Mouse (Mus musculus) limb, embryonic 12.5 days (tissue): ENCODE results near the gene Gm49318. TPM values are rescaled to one million over a fixed set of nuclear protein-coding genes. Genes with fewer than 3 reads are reported as not detected.

ENCODE experiments used
- ATAC-seq: fragments of 200-750 bp; cut with Nextera tagmentation; 2 replicates; pipeline ENCODE4 v1.8.0; 2017; ENCODE audit warnings: low read depth, moderate TSS enrichment; ENCODE audit not compliant: insufficient number of reproducible peaks, insufficient read depth, low FRiP score, low TSS enrichment
- H3K27ac ChIP-seq: fragments of 300-500 bp; sonication (generic); 2 replicates; pipeline ENCODE4 v1.5.1; 2016; ENCODE audit warnings: mild to moderate bottlenecking, moderate library complexity
- H3K27me3 ChIP-seq: fragments of 300-500 bp; sonication (generic); 2 replicates; pipeline ENCODE4 v1.6.1; 2016; ENCODE audit warnings: mild to moderate bottlenecking, moderate library complexity
- H3K36me3 ChIP-seq: fragments of 300-500 bp; sonication (generic); 2 replicates; pipeline ENCODE4 v1.6.1; 2016; ENCODE audit warnings: mild to moderate bottlenecking, moderate library complexity
- H3K4me1 ChIP-seq: fragments of 300-500 bp; sonication (generic); replicated peaks from 2 replicates; pipeline ENCODE4 v1.6.1; 2016
- H3K4me2 ChIP-seq: fragments of 300-500 bp; sonication (generic); 2 replicates; pipeline ENCODE4 v1.6.1; 2016; ENCODE audit warnings: mild to moderate bottlenecking, moderate library complexity
- H3K4me3 ChIP-seq: fragments of 300-500 bp; sonication (generic); replicated peaks from 2 replicates; pipeline ENCODE4 v1.5.1; 2016; ENCODE audit warnings: mild to moderate bottlenecking
- H3K9ac ChIP-seq: fragments of 300-500 bp; sonication (generic); replicated peaks from 2 replicates; pipeline ENCODE4 v1.6.1; 2016; ENCODE audit warnings: mild to moderate bottlenecking, moderate library complexity
- H3K9me3 ChIP-seq: fragments of 300-500 bp; sonication (generic); 2 replicates; pipeline ENCODE4 v1.6.1; 2016; ENCODE audit warnings: mild to moderate bottlenecking, moderate library complexity
- WGBS: fragments of 180-500 bp; shearing (Covaris S2); methylation state at CpG from one replicate; pipeline ENCODE4 v1.1.7; 2016; 5-methylcytosine and 5-hydroxymethylcytosine counted together
- polyA plus RNA-seq: library from polyadenylated mRNA; unstranded; fragments of >200 nt; fragmentation: Nextera tagmentation; extraction: Ambion mirVana; gene quantifications from 2 replicates; pipeline ENCODE4 v1.2.1, GENCODE M21; 2016

Gene Gm49318
- polyA plus RNA-seq, 1 experiment from 2014 or later, result not detected

GRCm38 (mm10) chr9:22024592-22024991, 46.5 kb downstream of the Gm49318 start:
- WGBS, result 43% methylated on average over 8 of the region's 8 CpGs
- no peak for ATAC-seq
- Histone ChIP-seq H3K9ac (no peak overlapping the region), H3K4me3 (no peak overlapping the region), H3K27ac (no peak overlapping the region), H3K36me3 (no peaks in the 10 kb centered on the region), H3K9me3 (no peaks in the 10 kb centered on the region), H3K4me2 (no peak overlapping the region), H3K27me3 (no peaks in the 10 kb centered on the region; the same call in 1 of the 2 replicates), H3K4me1 (no peaks in the 10 kb centered on the region)

- Histone ChIP-seq H3K27ac (no peak overlapping the region), H3K4me2 (no peak overlapping the region), H3K9ac (no peak overlapping the region), H3K4me1 (no peaks in the 10 kb centered on the region), H3K9me3 (no peaks in the 10 kb centered on the region), H3K27me3 (no peaks in the 10 kb centered on the region), H3K36me3 (peaks cover 26% of the 10 kb centered on the region), H3K4me3 (no peak overlapping the region)
- no peak for ATAC-seq
- WGBS, result 85% methylated on average over 7 of the region's 7 CpGs
These were observed 53.7 kb downstream of the Gm49318 start for GRCm38 (mm10) chr9:22017208-22017825.

DNA sequence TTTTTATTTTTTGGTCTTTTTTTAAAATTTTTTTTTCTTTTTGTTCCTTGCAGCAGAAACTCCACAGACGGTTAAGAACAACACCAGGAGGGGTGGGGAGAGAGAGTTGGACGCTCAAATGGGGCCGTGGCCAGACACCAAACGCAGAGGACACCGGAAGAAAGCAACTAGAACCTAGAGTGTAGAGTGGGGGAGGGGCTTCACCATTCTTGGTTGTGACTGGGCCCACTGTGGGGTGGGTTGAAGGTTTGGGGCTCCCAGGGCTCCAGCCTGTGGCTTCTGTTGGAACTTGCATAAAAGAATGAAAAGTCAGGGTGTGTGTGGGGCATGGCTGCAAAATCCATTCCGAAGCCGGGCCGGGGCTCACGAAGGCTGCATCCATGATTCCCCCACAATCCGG, 54.8 kb downstream of the Gm49318 start:
- no peak overlapping the region; the same call in 1 of the 2 replicates for H3K9ac ChIP-seq
- ATAC-seq, result no peak
- H3K4me1 ChIP-seq, result no peaks in the 10 kb centered on the region
- H3K4me2 ChIP-seq, result no peak overlapping the region
- no peaks in the 10 kb centered on the region for H3K9me3 ChIP-seq
- 69% methylated on average over 10 of the region's 10 CpGs for WGBS
- no peaks in the 10 kb centered on the region for H3K27me3 ChIP-seq
- peaks cover 37% of the 10 kb centered on the region for H3K36me3 ChIP-seq
- H3K4me3 ChIP-seq, result no peak overlapping the region
- no peak overlapping the region for H3K27ac ChIP-seq

- WGBS, result 93% methylated on average over 13 of the region's 13 CpGs
- no peak overlapping the region for H3K9ac ChIP-seq
- H3K4me3 ChIP-seq, result no peak overlapping the region
- no peaks in the 10 kb centered on the region for H3K4me1 ChIP-seq
- no peak overlapping the region for H3K27ac ChIP-seq
- H3K27me3 ChIP-seq, result no peaks in the 10 kb centered on the region
- H3K9me3 ChIP-seq, result no peaks in the 10 kb centered on the region
- no peak for ATAC-seq
- H3K4me2 ChIP-seq, result no peak overlapping the region
- H3K36me3 ChIP-seq, result peaks cover 72% of the 10 kb centered on the region
These were observed 58.3 kb downstream of the Gm49318 start for GRCm38 (mm10) chr9:22012731-22013130.

DNA sequence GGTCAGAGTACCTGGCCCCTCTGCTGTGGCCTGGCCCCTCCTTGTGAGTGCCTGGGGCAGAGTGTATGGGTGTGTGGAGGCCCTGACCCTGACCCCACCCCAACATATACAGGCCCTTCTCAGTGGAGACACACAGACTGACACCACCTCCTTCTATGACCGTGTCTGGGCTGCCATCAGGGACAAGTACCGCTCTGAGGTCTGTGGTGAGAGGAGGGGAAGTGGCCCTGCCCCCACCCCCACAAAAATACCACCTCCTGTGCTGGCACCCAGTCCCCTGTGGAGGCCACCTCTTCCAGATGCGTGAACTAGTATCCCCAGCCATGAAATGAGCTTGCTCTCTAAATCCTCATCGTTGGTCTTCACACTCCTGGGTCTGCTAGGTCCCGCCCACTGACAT, 60.0 kb downstream of the Gm49318 start:
- peaks cover 88% of the 10 kb centered on the region for H3K36me3 ChIP-seq
- ATAC-seq, result no peak
- H3K27me3 ChIP-seq, result no peaks in the 10 kb centered on the region
- WGBS, result 94% methylated on average over 5 of the region's 5 CpGs
- no peaks in the 10 kb centered on the region for H3K9me3 ChIP-seq
- no peak overlapping the region for H3K4me2 ChIP-seq
- no peak overlapping the region for H3K27ac ChIP-seq
- H3K4me3 ChIP-seq, result no peak overlapping the region
- no peaks in the 10 kb centered on the region; the same call in 1 of the 2 replicates for H3K4me1 ChIP-seq
- H3K9ac ChIP-seq, result no peak overlapping the region

DNA sequence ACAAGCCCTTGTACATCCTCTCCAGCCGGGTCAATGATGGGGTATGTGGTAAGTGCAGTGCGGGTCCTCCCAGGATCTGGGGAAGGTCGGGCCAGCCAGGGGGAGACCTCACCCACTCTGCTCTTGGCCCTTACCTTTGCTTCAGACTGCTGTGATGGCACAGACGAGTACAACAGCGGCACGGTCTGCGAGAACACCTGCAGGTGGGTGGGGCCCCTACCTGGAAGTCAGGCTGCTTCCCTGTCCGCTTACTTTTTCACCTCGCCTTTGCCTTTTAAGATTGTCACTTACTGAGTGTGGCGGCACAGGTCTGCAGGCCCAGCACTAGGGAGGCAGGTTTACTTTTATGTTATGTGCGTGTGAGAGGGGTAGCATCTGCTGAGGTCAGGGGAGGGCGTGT, 66.5 kb downstream of the Gm49318 start:
- peaks cover 57% of the 10 kb centered on the region for H3K36me3 ChIP-seq
- H3K4me2 ChIP-seq, result peak overlapping the region; percentile 85
- no peaks in the 10 kb centered on the region for H3K9me3 ChIP-seq
- WGBS, result 92% methylated on average over 12 of the region's 12 CpGs
- H3K27ac ChIP-seq, result no peak overlapping the region
- H3K4me3 ChIP-seq, result peak overlapping the region; percentile 61; the same call in 1 of the 2 replicates
- no peaks in the 10 kb centered on the region for H3K27me3 ChIP-seq
- H3K9ac ChIP-seq, result no peak overlapping the region; the same call in 1 of the 2 replicates
- H3K4me1 ChIP-seq, result peaks cover 25% of the 10 kb centered on the region
- ATAC-seq, result no peak

DNA sequence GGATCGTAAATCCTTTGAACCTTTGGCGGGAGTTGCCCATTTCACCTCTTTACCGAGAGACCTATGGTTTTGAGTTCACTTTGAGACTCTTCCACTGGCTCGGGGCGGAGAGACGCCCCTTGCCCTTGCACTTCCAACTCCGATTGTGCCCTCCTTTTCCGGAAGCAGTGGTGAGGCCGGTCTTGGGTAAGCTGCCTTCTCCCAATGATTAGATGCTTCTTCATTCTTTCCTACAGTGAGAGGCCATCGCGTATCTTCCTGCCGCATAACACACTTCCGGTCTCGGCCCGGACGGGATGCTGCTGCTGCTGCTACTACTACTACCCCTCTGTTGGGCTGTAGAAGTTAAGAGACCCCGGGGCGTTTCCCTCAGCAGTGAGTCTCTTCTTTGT, 67.9 kb downstream of the Gm49318 start:
- peaks cover 25% of the 10 kb centered on the region for H3K4me1 ChIP-seq
- no peak for ATAC-seq
- peaks cover 43% of the 10 kb centered on the region for H3K36me3 ChIP-seq
- peak overlapping the region; percentile 61 for H3K4me3 ChIP-seq
- peak overlapping the region; percentile 66 for H3K9ac ChIP-seq
- no peaks in the 10 kb centered on the region; the same call in 1 of the 2 replicates for H3K27me3 ChIP-seq
- H3K9me3 ChIP-seq, result no peaks in the 10 kb centered on the region
- under 1% methylated on average over 18 of the region's 18 CpGs for WGBS
- H3K4me2 ChIP-seq, result peak overlapping the region; percentile 85
- H3K27ac ChIP-seq, result peak overlapping the region; percentile 53

GRCm38 (mm10) chr9:22002194-22003162, 68.6 kb downstream of the Gm49318 start, which contains the start of the genes Ccdc151 and Prkcsh:
Gene Ccdc151 (minus strand): TSS chr9:22002634.
Gene Prkcsh (plus strand): TSS chr9:22002806.
- no peaks in the 10 kb centered on the region; the same call in 1 of the 2 replicates for H3K27me3 ChIP-seq
- peak within 1 kb of the TSS; percentile 85 for H3K4me2 ChIP-seq
- no peaks in the 10 kb centered on the region for H3K9me3 ChIP-seq
- peak within 1 kb of the TSS; percentile 53 for H3K27ac ChIP-seq
- peak; percentile 99 for ATAC-seq
- H3K4me1 ChIP-seq, result peaks cover 25% of the 10 kb centered on the region
- peak within 1 kb of the TSS; percentile 66 for H3K9ac ChIP-seq
- 6% methylated on average over 57 of the region's 57 CpGs for WGBS
- peaks cover 37% of the 10 kb centered on the region for H3K36me3 ChIP-seq
- H3K4me3 ChIP-seq, result peak within 1 kb of the TSS; percentile 61

GRCm38 (mm10) chr9:22001633-22002032, 69.4 kb downstream of the Gm49318 start:
- H3K9me3 ChIP-seq, result no peaks in the 10 kb centered on the region
- H3K27ac ChIP-seq, result no peak overlapping the region
- peaks cover 5% of the 10 kb centered on the region for H3K27me3 ChIP-seq
- H3K4me1 ChIP-seq, result peaks cover 25% of the 10 kb centered on the region
- WGBS, result 81% methylated on average over 4 of the region's 4 CpGs
- H3K9ac ChIP-seq, result no peak overlapping the region
- H3K4me3 ChIP-seq, result no peak overlapping the region
- H3K4me2 ChIP-seq, result peak overlapping the region; percentile 70; the same call in 1 of the 2 replicates
- H3K36me3 ChIP-seq, result peaks cover 28% of the 10 kb centered on the region
- no peak for ATAC-seq

DNA sequence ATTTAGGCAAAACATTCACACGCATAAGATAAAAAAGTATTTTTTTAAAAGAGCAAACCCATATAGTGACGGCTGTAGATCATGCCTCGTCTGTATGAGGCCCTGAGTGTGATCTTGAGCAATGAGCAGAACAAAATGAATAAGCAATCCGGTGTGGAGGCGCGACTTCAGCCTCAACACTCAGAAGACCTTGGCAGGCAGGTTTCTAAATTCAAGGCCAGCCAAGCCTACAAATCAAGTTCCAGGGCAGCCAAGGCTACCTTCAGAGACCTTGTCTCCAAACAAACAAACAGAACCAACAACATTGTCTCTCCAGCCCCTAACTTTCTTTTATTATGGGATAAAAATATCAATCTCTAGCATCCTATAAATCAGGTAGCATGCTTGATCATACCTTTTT, 70.8 kb downstream of the Gm49318 start:
- 88% methylated on average over 6 of the region's 6 CpGs for WGBS

GRCm38 (mm10) chr9:21996178-21996867, 74.7 kb downstream of the Gm49318 start:
- H3K27me3 ChIP-seq, result peaks cover 31% of the 10 kb centered on the region
- H3K27ac ChIP-seq, result no peak overlapping the region
- no peak overlapping the region for H3K9ac ChIP-seq
- no peak overlapping the region for H3K4me2 ChIP-seq
- no peaks in the 10 kb centered on the region for H3K36me3 ChIP-seq
- no peak overlapping the region for H3K4me3 ChIP-seq
- H3K4me1 ChIP-seq, result no peaks in the 10 kb centered on the region
- 82% methylated on average over 3 of the region's 3 CpGs for WGBS
- no peak for ATAC-seq
- no peaks in the 10 kb centered on the region for H3K9me3 ChIP-seq

More for the DNA sequence above, 70.8 kb downstream of the Gm49318 start:
- no peak overlapping the region for H3K4me3 ChIP-seq
- no peak overlapping the region for H3K27ac ChIP-seq
- H3K27me3 ChIP-seq, result peaks cover 5% of the 10 kb centered on the region
- no peaks in the 10 kb centered on the region for H3K9me3 ChIP-seq
- H3K9ac ChIP-seq, result no peak overlapping the region
- peaks cover 25% of the 10 kb centered on the region for H3K4me1 ChIP-seq
- no peak for ATAC-seq
- H3K4me2 ChIP-seq, result no peak overlapping the region
- peaks cover 15% of the 10 kb centered on the region for H3K36me3 ChIP-seq
